Mouse (Mus musculus): ENCODE measurements at regions not wholly inside any gene's neighbourhood (a gene's known extent, or its start where the extent isn't known, plus 50 kb on each side); places are given as distances from the start of the nearest gene placed in this dataset.
"Not testable (repeated sequence)": the region's sequence is repeated elsewhere in the genome, so short reads cannot be mapped to it uniquely, and the experiment has no call there.

- Histone ChIP-seq H3K4me2 (ENCODE audit: low read depth) (peak overlapping the region; percentile 50), H3K36me3 (ENCODE audit: control insufficient read depth, insufficient read depth) (no peaks in the 10 kb centered on the region), H3ac (ENCODE audit: control insufficient read depth, insufficient read length) (no peak overlapping the region), H3K79me2 (ENCODE audit: control insufficient read depth, insufficient read depth) (no peaks in the 10 kb centered on the region), H3K27me3 (ENCODE audit: control insufficient read depth, insufficient read depth, insufficient read length) (no peaks in the 10 kb centered on the region), H3K4me3 (no peak overlapping the region)
- TF ChIP-seq MYOG (IDR thresholded peaks at IDR 0.05; ENCODE audit: control insufficient read depth in 1 of 3, insufficient read depth in 1 of 3, insufficient read length in 2 of 3, low read depth in 2 of 3) (peak in 1 of 3 experiments; percentile 20), E2F4 (IDR thresholded peaks at IDR 0.05; ENCODE audit: insufficient read depth) (no peak), MAX (IDR thresholded peaks at IDR 0.05; ENCODE audit: low read depth) (no peak), POLR2AphosphoS2 (IDR thresholded peaks at IDR 0.05; ENCODE audit: insufficient read length, low read depth) (no peak)
These were observed 61.0 kb upstream of the Wdr26 start for GRCm38 (mm10) chr1:181272622-181273296.

- TF ChIP-seq USF1 (IDR thresholded peaks at IDR 0.05; ENCODE audit: low read depth) (no peak), MYOD1 (IDR thresholded peaks at IDR 0.05; ENCODE audit: control insufficient read depth in 1 of 3, insufficient read length in 2 of 3, low read depth in 2 of 3) (peak in 2 of 3 experiments; percentile 39 to 51), REST (IDR thresholded peaks at IDR 0.05; ENCODE audit: insufficient read depth, insufficient read length) (no peak), TCF12 (IDR thresholded peaks at IDR 0.05; ENCODE audit: insufficient read depth, poor library complexity, severe bottlenecking) (no peak), TCF3 (IDR thresholded peaks at IDR 0.05; ENCODE audit: insufficient read length, low read depth) (no peak)
- no peak overlapping the region for H3K4me3 ChIP-seq
- H3K4me2 ChIP-seq (ENCODE audit: low read depth) = peak overlapping the region; percentile 50
- H3K36me3 ChIP-seq (ENCODE audit: control insufficient read depth, insufficient read depth) = no peaks in the 10 kb centered on the region
- no peak overlapping the region for H3ac ChIP-seq (ENCODE audit: control insufficient read depth, insufficient read length)
- no peaks in the 10 kb centered on the region for H3K79me2 ChIP-seq (ENCODE audit: control insufficient read depth, insufficient read depth)
- H3K27me3 ChIP-seq (ENCODE audit: control insufficient read depth, insufficient read depth, insufficient read length) = no peaks in the 10 kb centered on the region
These were observed 61.9 kb upstream of the Wdr26 start for GRCm38 (mm10) chr1:181273540-181274204.

GRCm38 (mm10) chr1:181280826-181281225 lies 69.0 kb upstream of the Wdr26 start:
- TF ChIP-seq MYOG (IDR thresholded peaks at IDR 0.05; ENCODE audit: control insufficient read depth in 1 of 3, insufficient read depth in 1 of 3, insufficient read length in 2 of 3, low read depth in 2 of 3) (no peak), CEBPB (IDR thresholded peaks at IDR 0.05; ENCODE audit: insufficient read depth, poor library complexity, severe bottlenecking) (no peak), POLR2A (IDR thresholded peaks at IDR 0.05; ENCODE audit: insufficient read length, low read depth) (no peak), REST (IDR thresholded peaks at IDR 0.05; ENCODE audit: insufficient read depth, insufficient read length) (no peak), MAX (IDR thresholded peaks at IDR 0.05; ENCODE audit: low read depth) (no peak), SRF (IDR thresholded peaks at IDR 0.05; ENCODE audit: control insufficient read depth, insufficient read length, low read depth) (no peak), POLR2AphosphoS2 (IDR thresholded peaks at IDR 0.05; ENCODE audit: insufficient read length, low read depth) (no peak), E2F4 (IDR thresholded peaks at IDR 0.05; ENCODE audit: insufficient read depth) (no peak), MYOD1 (IDR thresholded peaks at IDR 0.05; ENCODE audit: control insufficient read depth in 1 of 3, insufficient read length in 2 of 3, low read depth in 2 of 3) (no peak), TCF3 (IDR thresholded peaks at IDR 0.05; ENCODE audit: insufficient read length, low read depth) (no peak), TCF12 (IDR thresholded peaks at IDR 0.05; ENCODE audit: insufficient read depth, poor library complexity, severe bottlenecking) (no peak), USF1 (IDR thresholded peaks at IDR 0.05; ENCODE audit: low read depth) (no peak)

GRCm38 (mm10) chr1:181282986-181283385 lies 69.4 kb upstream of the Cnih3 start:
- H3K79me2 ChIP-seq (ENCODE audit: control insufficient read depth, insufficient read depth); H3K27me3 ChIP-seq (ENCODE audit: control insufficient read depth, insufficient read depth, insufficient read length); H3K4me3 ChIP-seq; H3K36me3 ChIP-seq (ENCODE audit: control insufficient read depth, insufficient read depth); H3K4me2 ChIP-seq (ENCODE audit: low read depth); H3ac ChIP-seq (ENCODE audit: control insufficient read depth, insufficient read length): not testable (repeated sequence)

More at GRCm38 (mm10) chr1:181280826-181281225, 69.0 kb upstream of the Wdr26 start:
- H3K27me3 ChIP-seq (ENCODE audit: control insufficient read depth, insufficient read depth, insufficient read length) = no peaks in the 10 kb centered on the region
- H3K4me3 ChIP-seq = no peak overlapping the region
- no peak overlapping the region for H3K4me2 ChIP-seq (ENCODE audit: low read depth)
- H3ac ChIP-seq (ENCODE audit: control insufficient read depth, insufficient read length) = no peak overlapping the region
- no peaks in the 10 kb centered on the region for H3K79me2 ChIP-seq (ENCODE audit: control insufficient read depth, insufficient read depth)
- H3K36me3 ChIP-seq (ENCODE audit: control insufficient read depth, insufficient read depth) = no peaks in the 10 kb centered on the region

GRCm38 (mm10) chr1:181283539-181283938 lies 68.9 kb upstream of the Cnih3 start:
- not testable (repeated sequence) for H3K4me3 ChIP-seq; H3K36me3 ChIP-seq (ENCODE audit: control insufficient read depth, insufficient read depth); H3K79me2 ChIP-seq (ENCODE audit: control insufficient read depth, insufficient read depth); H3K27me3 ChIP-seq (ENCODE audit: control insufficient read depth, insufficient read depth, insufficient read length); H3ac ChIP-seq (ENCODE audit: control insufficient read depth, insufficient read length); H3K4me2 ChIP-seq (ENCODE audit: low read depth)
